Mouse (Mus musculus) right cerebral cortex, postnatal 14 days (tissue): ENCODE measurements around the gene Smc3.

ENCODE experiments used
- DNase-seq: peaks from one replicate; pipeline ENCODE4 v3.0.0; 2022

Gene Smc3

GRCm38 (mm10) chr19:53599757-53600539, at the start of gene Smc3:
TSS of gene Smc3 (plus strand) at chr19:53600398.
- DNase-seq = peak; percentile 99

DNA sequence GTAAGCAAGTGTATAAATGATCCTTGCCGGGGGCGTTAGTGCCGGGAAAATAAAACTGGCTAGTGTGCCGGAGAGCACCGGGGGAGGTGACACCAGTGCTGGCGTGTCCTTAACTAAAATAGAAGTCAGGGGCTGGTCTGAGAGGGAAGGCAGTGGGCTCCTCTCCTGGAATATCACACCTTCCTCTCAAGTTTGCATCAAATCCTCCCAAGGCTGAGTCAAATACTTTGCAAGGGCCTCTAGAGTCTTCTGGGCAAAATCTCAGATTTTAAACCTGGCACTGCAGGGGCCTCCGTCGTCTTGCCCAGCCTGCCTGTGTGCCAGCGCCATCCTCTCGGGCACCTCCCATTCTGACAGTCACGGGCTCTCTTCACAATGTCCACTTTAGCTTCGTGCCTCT, 49.2 kb upstream of the Smc3 start:
- DNase-seq = no peak

- DNase-seq = no peak
Measured at GRCm38 (mm10) chr19:53552216-53552786, 47.9 kb upstream of the Smc3 start.

- DNase-seq = no peak
Measured at GRCm38 (mm10) chr19:53552795-53553194, 47.4 kb upstream of the Smc3 start.

- no peak for DNase-seq
Measured at GRCm38 (mm10) chr19:53554402-53554801, 45.8 kb upstream of the Smc3 start.

DNA sequence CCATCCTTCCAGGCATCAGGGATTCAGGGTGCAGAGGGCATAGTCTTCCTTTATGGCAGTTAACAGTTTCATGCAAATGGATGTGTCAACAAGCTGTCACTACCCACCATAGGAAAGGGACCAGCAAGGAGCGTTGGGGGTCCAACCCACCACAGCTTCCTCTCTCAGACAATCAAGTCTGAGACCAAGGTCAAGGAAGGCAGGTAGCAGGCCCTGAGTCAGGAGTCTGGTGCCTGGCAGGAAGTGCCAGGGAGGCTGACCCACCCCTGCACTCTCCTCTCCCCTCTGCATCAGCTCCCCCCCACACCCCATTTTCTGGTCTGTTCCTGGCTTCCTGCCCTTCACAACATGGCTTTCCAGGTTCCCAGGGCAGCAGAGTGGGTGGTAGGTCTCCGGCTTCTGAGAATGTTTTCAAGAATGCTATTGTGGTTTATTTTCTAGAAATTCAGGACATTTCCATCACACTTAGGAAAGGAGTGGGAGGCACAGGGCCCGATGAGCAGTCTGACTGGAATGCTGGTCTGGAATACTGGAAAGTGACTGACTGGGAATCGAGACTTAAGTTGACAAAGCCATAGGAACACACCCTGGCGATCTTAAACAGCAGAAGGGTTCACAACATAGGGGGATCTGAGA, 45.1 kb upstream of the Smc3 start:
- no peak for DNase-seq

- DNase-seq = no peak
Measured at GRCm38 (mm10) chr19:53556841-53557240, 43.4 kb upstream of the Smc3 start.

DNA sequence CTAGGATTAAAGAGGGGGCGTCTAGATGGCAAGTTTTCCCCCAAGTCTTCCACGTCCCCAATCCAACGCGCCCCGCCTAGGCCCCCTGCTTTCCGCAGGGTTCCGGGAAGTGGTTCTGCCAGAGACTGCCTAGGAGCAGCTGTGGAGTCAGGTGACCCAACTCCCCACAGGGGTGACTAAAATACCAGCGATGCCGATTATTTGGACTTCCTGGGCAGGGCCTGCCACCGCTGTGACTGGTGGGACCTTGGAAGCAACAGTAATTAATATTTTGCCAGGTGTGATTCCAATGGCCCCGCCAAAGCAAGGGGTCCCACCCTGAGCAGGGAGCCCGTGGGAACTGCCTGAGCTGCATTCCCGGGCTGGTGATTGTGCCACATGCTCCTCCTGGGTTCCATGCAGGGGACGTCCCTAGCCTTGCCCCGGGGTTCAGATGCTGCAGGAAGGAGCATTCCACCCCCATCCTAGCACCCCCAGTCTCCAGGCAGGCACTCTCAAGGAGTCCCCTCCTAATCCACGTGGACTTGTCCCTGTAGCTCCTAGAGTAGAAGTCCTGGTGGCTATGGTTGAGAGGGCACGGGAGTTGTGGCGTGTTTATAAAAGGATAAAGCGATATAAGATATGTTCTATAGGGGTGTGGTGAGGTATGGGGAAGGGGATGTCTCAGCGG, 42.8 kb upstream of the Smc3 start:
- DNase-seq = no peak

DNA sequence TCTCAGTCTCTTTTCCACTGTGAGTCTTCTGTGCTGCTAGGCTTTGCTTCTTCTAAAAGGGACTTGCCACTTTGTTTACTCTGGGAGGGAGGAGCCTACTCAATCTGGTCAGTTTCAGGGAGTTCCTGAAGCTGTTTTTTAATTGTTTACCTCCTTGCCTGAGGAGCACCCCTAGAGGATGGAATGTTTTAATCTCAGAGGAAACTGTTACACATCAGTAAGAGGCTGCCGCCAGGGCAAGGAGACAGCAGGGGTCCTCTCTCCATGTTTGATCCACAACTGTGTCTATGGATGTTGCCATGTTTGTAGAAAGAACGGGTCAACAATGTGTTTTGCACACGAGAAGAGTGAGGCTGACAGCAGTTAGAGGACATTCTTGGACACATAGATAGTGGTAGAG, 39.8 kb upstream of the Smc3 start:
- DNase-seq = no peak

- DNase-seq = no peak
Measured at GRCm38 (mm10) chr19:53564174-53564573, 36.0 kb upstream of the Smc3 start.

DNA sequence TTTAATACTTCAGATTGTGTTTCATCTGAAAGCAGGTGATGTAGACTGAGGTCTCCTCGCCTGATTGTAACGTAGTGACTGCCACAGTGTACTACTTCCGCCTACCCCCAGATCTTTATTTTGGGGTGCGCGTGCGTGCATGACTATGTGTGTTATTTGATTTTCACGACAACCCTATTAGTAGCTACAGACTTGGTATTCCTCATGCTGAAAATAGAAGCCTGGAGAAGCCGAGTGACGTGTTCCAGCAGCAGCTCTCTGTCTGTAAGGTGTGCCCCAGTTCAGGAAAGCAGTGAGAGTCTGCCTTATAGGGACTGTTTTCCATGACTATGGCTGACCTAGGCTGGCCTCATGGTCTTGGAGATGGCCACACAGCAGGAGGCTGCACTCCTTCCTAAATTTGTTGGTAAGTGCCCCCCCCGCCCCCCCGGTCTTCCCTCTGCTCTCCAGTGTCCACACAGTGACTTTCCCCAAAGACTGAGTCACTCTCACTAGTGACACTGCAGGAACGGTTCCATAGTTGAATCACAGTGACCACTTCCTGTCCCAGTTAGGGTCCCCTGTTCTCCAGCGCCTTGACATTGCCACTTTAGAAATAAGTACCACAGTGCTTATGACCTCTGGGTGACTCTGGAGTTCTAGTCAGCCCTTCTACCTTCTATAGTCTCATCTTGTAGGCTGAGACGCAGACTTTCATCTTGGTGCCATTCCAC, 34.5 kb upstream of the Smc3 start:
- DNase-seq = no peak

- DNase-seq = no peak
Measured at GRCm38 (mm10) chr19:53567864-53568263, 32.3 kb upstream of the Smc3 start.

DNA sequence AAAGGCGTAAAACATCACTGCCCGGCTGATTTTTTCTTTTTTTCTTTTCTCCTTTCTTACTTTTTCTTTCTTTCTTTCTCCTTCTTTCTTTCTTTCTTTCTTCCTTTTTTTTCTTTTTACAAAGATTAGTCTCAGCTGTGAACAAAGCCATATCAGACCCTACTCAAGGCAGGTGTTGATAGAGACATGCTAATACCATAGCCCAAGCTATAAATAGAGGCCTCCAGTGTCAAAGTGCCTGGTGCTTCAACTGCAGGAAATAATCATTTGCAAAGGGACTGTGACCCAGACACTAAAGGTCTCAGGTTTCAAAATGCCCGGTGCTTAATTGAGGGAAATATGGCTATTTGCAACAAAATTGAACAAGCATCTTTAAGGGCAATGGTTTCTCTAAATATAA, 31.6 kb upstream of the Smc3 start:
- no peak for DNase-seq

GRCm38 (mm10) chr19:53571056-53571455, 29.1 kb upstream of the Smc3 start:
- no peak for DNase-seq

GRCm38 (mm10) chr19:53571501-53572428, 28.4 kb upstream of the Smc3 start:
- no peak for DNase-seq

DNA sequence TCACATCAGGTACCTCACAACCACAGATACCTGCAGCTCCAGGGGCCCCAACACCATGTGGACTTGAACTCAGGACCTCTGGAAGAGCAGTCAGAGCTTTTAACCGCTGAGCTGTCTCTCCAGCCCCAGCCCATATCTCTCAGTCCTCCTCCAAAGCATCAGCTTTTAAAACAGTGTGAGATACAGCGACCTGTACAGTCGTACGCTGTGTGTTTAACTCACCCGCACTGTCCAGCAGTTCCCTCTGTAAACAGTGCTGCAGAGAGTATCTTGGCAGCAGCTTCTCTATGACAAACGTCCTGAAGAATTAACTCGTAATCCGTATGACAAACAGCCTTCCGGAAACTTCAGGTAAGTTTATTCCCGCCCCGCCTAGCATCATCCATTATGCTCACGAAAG, 27.6 kb upstream of the Smc3 start:
- DNase-seq = no peak

GRCm38 (mm10) chr19:53573151-53573550, 27.0 kb upstream of the Smc3 start:
- no peak for DNase-seq

GRCm38 (mm10) chr19:53574131-53574530, 26.1 kb upstream of the Smc3 start:
- DNase-seq = no peak

- no peak for DNase-seq
Measured at GRCm38 (mm10) chr19:53574546-53574945, 25.7 kb upstream of the Smc3 start.

DNA sequence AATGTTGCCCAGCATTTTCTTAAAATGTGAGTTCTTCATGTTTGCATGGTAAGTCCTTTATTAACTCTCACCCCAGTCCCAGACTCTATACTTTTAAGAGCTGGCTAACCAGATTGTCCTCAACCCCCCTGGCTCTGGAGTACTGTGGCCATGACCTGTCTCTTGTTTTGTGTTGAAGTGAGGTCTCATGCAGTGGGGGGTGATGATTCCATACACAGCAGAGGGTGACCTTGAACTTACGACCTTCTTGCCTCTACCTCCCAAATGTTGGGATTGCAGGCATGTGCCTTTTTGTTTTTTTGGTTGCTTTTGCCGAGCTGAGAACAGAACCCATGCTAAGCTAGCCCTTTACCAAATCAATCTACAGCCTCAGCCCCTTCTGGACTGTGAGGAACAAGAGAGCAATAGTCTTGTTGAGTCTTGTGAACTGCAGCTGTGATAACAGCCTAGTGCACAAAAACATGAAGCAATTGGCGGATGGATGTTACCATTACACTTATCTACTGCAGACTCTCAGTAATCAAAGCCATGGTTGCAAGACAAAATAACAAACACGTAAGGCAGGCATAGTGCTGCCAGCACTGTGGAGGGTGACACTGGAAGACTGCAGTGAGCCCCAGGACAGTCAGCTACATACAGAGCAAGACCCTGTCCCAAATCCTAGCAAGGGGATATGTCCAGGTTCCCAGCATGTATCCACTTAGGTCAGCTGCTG, 24.7 kb upstream of the Smc3 start:
- no peak for DNase-seq

GRCm38 (mm10) chr19:53576061-53576460, 24.1 kb upstream of the Smc3 start:
- DNase-seq = no peak
